Mouse (Mus musculus): Measurements from ENCODE around the gene Olfr1352. TPM values are rescaled to one million over a fixed set of nuclear protein-coding genes. Genes with fewer than 3 reads are reported as not detected.
"Not testable (repeated sequence)": the region's sequence is repeated elsewhere in the genome, so short reads cannot be mapped to it uniquely, and the experiment has no call there.

Olfr1352 gene
- total RNA-seq (2021) = not detected
- long read RNA-seq, experiment 1 = 0 reads
- long read RNA-seq, experiment 2 = 0 reads

GRCm38 (mm10) chr10:78980750-78981149 lies at the start of gene Olfr1352:
Gene Olfr1352, plus strand, starts transcription at chr10:78981050.
- no peak for DNase-seq (ENCODE audit: low spot score in 2 of 2)

GRCm38 (mm10) chr10:78950336-78950735 lies 30.5 kb upstream of the Olfr1352 start, which contains the start of gene Olfr8:
Gene Olfr8, plus strand, starts transcription at chr10:78950636.
- DNase-seq (ENCODE audit: low spot score in 2 of 2) = not testable (repeated sequence)

GRCm38 (mm10) chr10:78963009-78963408 lies 17.8 kb upstream of the Olfr1352 start, which contains the start of gene Olfr1353:
Gene Olfr1353, plus strand, starts transcription at chr10:78963309.
- not testable (repeated sequence) for DNase-seq (ENCODE audit: low spot score in 2 of 2)

- DNase-seq (ENCODE audit: low spot score in 2 of 2) = no peak
Measured at GRCm38 (mm10) chr10:79012172-79012571, 31.3 kb downstream of the Olfr1352 start, which contains the start of gene Olfr1351. Gene Olfr1351, plus strand, starts transcription at chr10:79012472.

GRCm38 (mm10) chr10:79028441-79028840 lies 47.6 kb downstream of the Olfr1352 start, which contains the start of gene Olfr57:
Gene Olfr57, plus strand, starts transcription at chr10:79028741.
- no peak for DNase-seq (ENCODE audit: low spot score in 2 of 2)

Other genes with a start within 250 kb of the Olfr1352 start
- gene Ccdc105, start 228.0 kb upstream of the Olfr1352 start, total RNA-seq (2021) = under 1 TPM; 0.49 to 0.59 TPM
- gene Slc1a6, start 200.6 kb upstream of the Olfr1352 start, total RNA-seq (2021) = 10 to 100 TPM; 12.7 to 14.1 TPM
- gene Olfr1356, start 128.9 kb upstream of the Olfr1352 start, total RNA-seq (2021) = not detected
- not detected for gene Olfr1355, start 105.5 kb upstream of the Olfr1352 start, total RNA-seq (2021)
- gene Olfr1354, start 67.9 kb upstream of the Olfr1352 start, total RNA-seq (2021) = not detected
- not detected for gene Olfr8, start 30.4 kb upstream of the Olfr1352 start, total RNA-seq (2021)
- gene Olfr1353, start 17.7 kb upstream of the Olfr1352 start, total RNA-seq (2021) = not detected
- not detected for gene Olfr1351, start 31.4 kb downstream of the Olfr1352 start, total RNA-seq (2021)
- gene Olfr57, start 47.7 kb downstream of the Olfr1352 start, total RNA-seq (2021) = not detected
- 10 to 100 TPM; 19.3 to 20.8 TPM for gene 2610008E11Rik, start 116.5 kb downstream of the Olfr1352 start, total RNA-seq (2021)
- gene Vmn2r80, start 167.7 kb downstream of the Olfr1352 start, total RNA-seq (2021) = not detected